Mouse (Mus musculus) lung, adult 2 months (tissue): ENCODE results near the gene Mta3. TPM values are rescaled to one million over a fixed set of nuclear protein-coding genes. Genes with fewer than 3 reads are reported as not detected.
"Not testable (repeated sequence)": the region's sequence is repeated elsewhere in the genome, so short reads cannot be mapped to it uniquely, and the experiment has no call there.

Experiments
- DNase-seq: peaks from one replicate; pipeline ENCODE4 v3.0.0; 2022
- H3K4me1 ChIP-seq: fragments of 200-500 bp; 2 replicates; pipeline ENCODE4 v1.6.1; 2011; ENCODE audit warnings: low read length; ENCODE audit not compliant: control insufficient read depth, insufficient read depth
- H3K4me3 ChIP-seq: fragments of 200-500 bp; replicated peaks from 2 replicates; pipeline ENCODE3; 2011; ENCODE audit warnings: low read depth, mild to moderate bottlenecking, control low read depth, low read length; ENCODE audit errors: extremely low read depth
- CTCF ChIP-seq: fragments of 200-500 bp; IDR thresholded peaks from 2 replicates; pipeline ENCODE4 v1.5.1; 2011; ENCODE audit warnings: mild to moderate bottlenecking, low read length, control low read depth; ENCODE audit not compliant: insufficient read depth
- POLR2A ChIP-seq: fragments of 200-500 bp; IDR thresholded peaks from 2 replicates; pipeline ENCODE4 v1.6.1; 2011; ENCODE audit warnings: low read depth, mild to moderate bottlenecking, control low read depth, low read length, borderline replicate concordance; ENCODE audit errors: extremely low read depth
- WGBS: fragments of 180-500 bp; shearing (Covaris S2); methylation state at CpG from one replicate; pipeline ENCODE4 v1.1.7; 2018; 5-methylcytosine and 5-hydroxymethylcytosine counted together
- polyA plus RNA-seq: library from polyadenylated mRNA; depleted of rRNA; stranded (reverse); fragments of >200 nt; gene quantifications from 2 replicates; pipeline ENCODE4 v1.2.3, GENCODE M21; 2012

Mta3 gene
- polyA plus RNA-seq, 1 experiment: 34.9 TPM

GRCm38 (mm10) chr17:83849717-83850116 lies 143.8 kb downstream of the Mta3 start:
- no peak for TF ChIP-seq CTCF
- TF ChIP-seq POLR2A: no peak
- H3K4me3 ChIP-seq: no peak overlapping the region
- no peaks in the 10 kb centered on the region for H3K4me1 ChIP-seq
- DNase-seq: no peak
- 71% methylated on average over 5 of the region's 5 CpGs for WGBS

GRCm38 (mm10) chr17:83850458-83850857 lies 144.5 kb downstream of the Mta3 start:
- H3K4me3 ChIP-seq: no peak overlapping the region
- DNase-seq: peak; percentile 91

GRCm38 (mm10) chr17:83850864-83851263 lies 144.9 kb downstream of the Mta3 start:
- WGBS: 74% methylated on average over 5 of the region's 5 CpGs
- Histone ChIP-seq H3K4me3 (no peak overlapping the region), H3K4me1 (no peaks in the 10 kb centered on the region)
- no peak for DNase-seq
- no peak for TF ChIP-seq POLR2A
- no peak for TF ChIP-seq CTCF

More at GRCm38 (mm10) chr17:83850458-83850857, 144.5 kb downstream of the Mta3 start:
- 14% methylated on average over 9 of the region's 9 CpGs for WGBS
- TF ChIP-seq CTCF (peak; percentile 93), POLR2A (no peak)
- H3K4me1 ChIP-seq: no peaks in the 10 kb centered on the region

GRCm38 (mm10) chr17:83853831-83854230 lies 147.9 kb downstream of the Mta3 start:
- TF ChIP-seq CTCF (no peak), POLR2A (no peak)
- Histone ChIP-seq H3K4me3 (no peak overlapping the region), H3K4me1 (no peaks in the 10 kb centered on the region)
- 43% methylated on average over 3 of the region's 3 CpGs for WGBS
- no peak for DNase-seq

GRCm38 (mm10) chr17:83854284-83854918 lies 148.4 kb downstream of the Mta3 start:
- TF ChIP-seq POLR2A (no peak), CTCF (no peak)
- Histone ChIP-seq H3K4me3 (peak overlapping the region; percentile 28), H3K4me1 (no peaks in the 10 kb centered on the region)
- 42% methylated on average over 12 of the region's 12 CpGs for WGBS
- DNase-seq: peak; percentile 33

GRCm38 (mm10) chr17:83858413-83858812 lies 152.4 kb downstream of the Mta3 start:
- TF ChIP-seq POLR2A: no peak
- H3K4me3 ChIP-seq: no peak overlapping the region
- WGBS: 75% methylated on average over 7 of the region's 7 CpGs
- no peaks in the 10 kb centered on the region for H3K4me1 ChIP-seq
- DNase-seq: no peak

- Histone ChIP-seq H3K4me3 (no peak overlapping the region), H3K4me1 (no peaks in the 10 kb centered on the region)
- 83% methylated on average over 4 of the region's 4 CpGs for WGBS
- DNase-seq: no peak
- no peak for TF ChIP-seq CTCF
- TF ChIP-seq POLR2A: no peak
Observed at GRCm38 (mm10) chr17:83859639-83860038, 153.7 kb downstream of the Mta3 start.

GRCm38 (mm10) chr17:83860224-83860623 lies 154.3 kb downstream of the Mta3 start:
- TF ChIP-seq POLR2A (no peak), CTCF (no peak)
- DNase-seq: no peak
- Histone ChIP-seq H3K4me1 (no peaks in the 10 kb centered on the region), H3K4me3 (no peak overlapping the region)
- 73% methylated on average over 7 of the region's 7 CpGs for WGBS

- not testable (repeated sequence) for H3K4me1 ChIP-seq, DNase-seq
- 65% methylated on average over 8 of the region's 8 CpGs for WGBS
- peak overlapping the region; percentile 87 for H3K4me3 ChIP-seq
Observed at GRCm38 (mm10) chr17:83860968-83861367, 155.0 kb downstream of the Mta3 start.

GRCm38 (mm10) chr17:83861444-83862133 lies 155.6 kb downstream of the Mta3 start:
- peak; percentile 99 for DNase-seq
- Histone ChIP-seq H3K4me3 (peak overlapping the region; percentile 87), H3K4me1 (no peaks in the 10 kb centered on the region)
- WGBS: under 1% methylated on average over 62 of the region's 62 CpGs
- TF ChIP-seq POLR2A: peak; percentile 60; the same call in 1 of the 2 replicates
- TF ChIP-seq CTCF: no peak
